Mouse (Mus musculus) lung, adult 2 months (tissue): ENCODE measurements around the gene Telo2.

Experiments used
- CTCF ChIP-seq: fragments of 200-500 bp; IDR thresholded peaks from 2 replicates; pipeline ENCODE4 v1.5.1; 2011; ENCODE audit warnings: mild to moderate bottlenecking, low read length, control low read depth; ENCODE audit not compliant: insufficient read depth
- POLR2A ChIP-seq: fragments of 200-500 bp; IDR thresholded peaks from 2 replicates; pipeline ENCODE4 v1.6.1; 2011; ENCODE audit warnings: low read depth, mild to moderate bottlenecking, control low read depth, low read length, borderline replicate concordance; ENCODE audit errors: extremely low read depth

GRCm38 (mm10) chr17:25138803-25139202, 23.0 kb upstream of the Telo2 start:
- TF ChIP-seq POLR2A (no peak), CTCF (no peak)
